Mouse (Mus musculus) megakaryocyte, embryonic 14.5 days (primary cell): ENCODE results near the gene Rasgrp4.

Experiments
- FLI1 ChIP-seq: IDR thresholded peaks from 2 replicates; pipeline ENCODE4 v1.6.1; 2012; ENCODE audit warnings: low read length, inconsistent platforms, mixed read lengths
- GATA1 ChIP-seq: IDR thresholded peaks from 3 replicates; pipeline ENCODE4 v1.6.1; 2012; ENCODE audit warnings: mixed read lengths, low read length, inconsistent platforms, borderline replicate concordance

GRCm38 (mm10) chr7:29119526-29119925 lies 15.1 kb upstream of the Rasgrp4 start:
- TF ChIP-seq GATA1: no peak
- no peak for TF ChIP-seq FLI1
